Mouse (Mus musculus) heart, adult 2 months (tissue): ENCODE results near the gene Stra8.

Source experiments
- CTCF ChIP-seq: fragments of 200-600 bp; IDR thresholded peaks from 2 replicates; pipeline ENCODE4 v1.8.1; 2022; ENCODE audit warnings: antibody characterized with exemption, mild to moderate bottlenecking, moderate library complexity
- EP300 ChIP-seq: fragments of 200-500 bp; IDR thresholded peaks from 2 replicates; pipeline ENCODE4 v1.6.1; 2011; ENCODE audit warnings: low read depth, low read length, control low read depth; ENCODE audit not compliant: insufficient read depth

GRCm38 (mm10) chr6:34946486-34947079 lies 26.6 kb downstream of the Stra8 start:
- TF ChIP-seq CTCF = no peak
- TF ChIP-seq EP300 = no peak
